Mouse (Mus musculus) limb, embryonic 14.5 days (tissue): ENCODE measurements around the gene Cul7. TPM values are rescaled to one million over a fixed set of nuclear protein-coding genes. Genes with fewer than 3 reads are reported as not detected.

Experiments
- ATAC-seq: fragments of 200-750 bp; cut with Nextera tagmentation; 2 replicates; pipeline ENCODE4 v1.8.0; 2017; ENCODE audit warnings: low read depth, moderate number of reproducible peaks, moderate TSS enrichment; ENCODE audit not compliant: low FRiP score
- DNase-seq: peaks from one replicate; pipeline ENCODE4 v3.0.0-alpha.2; 2015; ENCODE audit warnings: low spot score
- H3K27ac ChIP-seq: fragments of 300-500 bp; sonication (generic); replicated peaks from 2 replicates; pipeline ENCODE4 v1.5.1; 2014; ENCODE audit warnings: low read depth, mild to moderate bottlenecking, low read length, moderate library complexity, mixed read lengths
- H3K27me3 ChIP-seq: fragments of 300-500 bp; sonication (generic); 2 replicates; pipeline ENCODE4 v1.6.1; 2014; ENCODE audit warnings: low read length, mixed read lengths; ENCODE audit not compliant: control insufficient read depth, insufficient read depth
- H3K36me3 ChIP-seq: fragments of 300-500 bp; sonication (generic); 2 replicates; pipeline ENCODE4 v1.6.1; 2014; ENCODE audit warnings: mild to moderate bottlenecking, low read length, moderate library complexity, mixed read lengths; ENCODE audit not compliant: control insufficient read depth, insufficient read depth
- H3K4me1 ChIP-seq: fragments of 300-500 bp; sonication (generic); 2 replicates; pipeline ENCODE4 v1.6.1; 2014; ENCODE audit warnings: antibody characterized with exemption, low read length, mixed read lengths; ENCODE audit not compliant: control insufficient read depth, insufficient read depth
- H3K4me2 ChIP-seq: fragments of 300-500 bp; sonication (generic); replicated peaks from 2 replicates; pipeline ENCODE4 v1.6.1; 2014; ENCODE audit warnings: low read depth, mild to moderate bottlenecking, low read length, moderate library complexity; ENCODE audit not compliant: severe bottlenecking
- H3K4me3 ChIP-seq: fragments of 300-500 bp; sonication (generic); replicated peaks from 2 replicates; pipeline ENCODE4 v1.5.1; 2014; ENCODE audit warnings: low read length
- H3K9ac ChIP-seq: fragments of 300-500 bp; sonication (generic); 2 replicates; pipeline ENCODE4 v1.6.1; 2014; ENCODE audit warnings: mild to moderate bottlenecking, low read depth, low read length, moderate library complexity; ENCODE audit not compliant: severe bottlenecking
- H3K9me3 ChIP-seq: fragments of 300-500 bp; sonication (generic); 2 replicates; pipeline ENCODE4 v1.6.1; 2016; ENCODE audit warnings: low read length; ENCODE audit not compliant: control insufficient read depth
- POLR2A ChIP-seq: fragments of 200-500 bp; IDR thresholded peaks from 2 replicates; pipeline ENCODE4 v1.8.0; 2012; ENCODE audit warnings: inconsistent platforms, mild to moderate bottlenecking, moderate library complexity, borderline replicate concordance; ENCODE audit not compliant: insufficient read depth, insufficient read length; ENCODE audit errors: extremely low read depth
- WGBS: fragments of 180-500 bp; shearing (Covaris S2); extraction: QIAGEN DNeasy Blood & Tissue Kit; methylation state at CpG from one replicate; pipeline ENCODE4 v1.1.7; 2014; 5-methylcytosine and 5-hydroxymethylcytosine counted together
- polyA plus RNA-seq, 2 experiments: library from polyadenylated mRNA; depleted of rRNA in 1 of 2; stranded (reverse) in 1 of 2; unstranded in 1 of 2; fragments of >200 nt; fragmentation: Nextera tagmentation in 1 of 2; extraction: Ambion mirVana in 1 of 2; gene quantifications; 2 replicates each; pipeline versions ENCODE4 v1.2.1 to v1.2.3; 2012 to 2014

Cul7 gene
- polyA plus RNA-seq, 2 experiments: 52.6 to 135 TPM

DNA sequence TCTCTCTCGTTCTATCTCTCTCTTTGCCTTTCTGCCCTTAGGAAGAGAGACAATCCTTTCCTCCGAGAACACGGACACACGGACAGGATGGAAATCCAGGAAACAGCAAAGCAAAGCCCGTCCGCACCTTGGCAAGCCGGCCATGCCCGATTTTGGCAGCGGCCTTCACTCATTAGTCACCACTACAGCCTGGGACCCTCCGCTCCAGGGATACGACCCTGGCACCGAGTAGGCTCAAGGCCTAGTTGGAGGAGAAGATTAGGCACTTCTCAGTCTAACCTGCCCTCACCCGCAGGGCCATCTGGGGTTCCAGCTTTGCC, 21.7 kb upstream of the Cul7 start:
- WGBS: 2% methylated on average over 13 of the region's 13 CpGs
- H3K4me1 ChIP-seq: peaks cover 60% of the 10 kb centered on the region
- peak overlapping the region; percentile 99 for H3K4me3 ChIP-seq
- H3K9ac ChIP-seq: peak overlapping the region; percentile 95
- peaks cover 16% of the 10 kb centered on the region; the same call in 1 of the 2 replicates for H3K36me3 ChIP-seq
- no peak for TF ChIP-seq POLR2A
- ATAC-seq (no peak), DNase-seq (no peak)
- H3K9me3 ChIP-seq: no peaks in the 10 kb centered on the region
- H3K4me2 ChIP-seq: peak overlapping the region; percentile 84
- no peaks in the 10 kb centered on the region for H3K27me3 ChIP-seq
- H3K27ac ChIP-seq: peak overlapping the region; percentile 93

DNA sequence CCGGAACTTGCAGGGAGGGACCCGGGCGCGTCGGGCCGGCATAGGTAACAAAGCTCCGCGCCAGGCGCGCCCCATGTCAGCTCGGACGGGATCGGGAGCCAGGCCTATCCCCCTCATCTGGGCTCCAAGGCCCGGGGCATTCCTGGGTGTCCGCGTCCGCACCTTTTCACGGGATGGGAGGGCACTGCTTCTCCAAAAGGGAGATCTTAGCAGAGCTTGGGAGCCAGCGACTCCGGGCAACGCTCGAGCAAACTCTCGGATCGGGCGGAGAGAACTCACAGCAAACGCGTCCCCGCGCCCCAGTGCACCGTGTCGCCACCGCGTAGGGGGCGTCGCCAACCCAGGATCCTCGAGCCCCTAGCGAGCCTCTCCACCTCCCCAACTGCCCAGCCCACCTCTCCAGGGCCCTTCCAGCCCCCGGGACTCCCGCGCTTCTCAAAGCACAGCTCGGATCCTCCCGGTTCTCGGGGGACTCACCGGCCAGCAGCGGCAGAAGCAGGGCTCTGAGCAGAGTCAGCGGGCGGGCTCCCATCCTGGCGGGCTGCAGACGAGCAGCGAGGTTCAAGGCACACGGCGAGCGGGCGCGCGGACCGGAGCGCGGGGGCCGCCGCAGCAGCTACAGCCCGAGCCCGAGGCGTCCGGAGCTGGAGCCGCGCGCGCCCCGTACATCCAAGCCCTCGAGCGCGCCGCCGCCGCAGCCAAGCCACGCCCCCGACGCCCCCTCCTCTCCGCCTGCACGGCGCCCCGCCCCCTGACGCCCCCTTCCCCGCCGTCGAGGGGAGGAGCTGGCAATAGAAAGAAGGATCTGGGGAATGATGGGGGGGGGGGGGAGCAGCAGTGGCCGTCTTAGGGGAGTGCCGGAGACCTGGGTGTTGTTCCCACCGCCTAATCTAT, 21.1 kb upstream of the Cul7 start, which contains the start of gene Ptk7:
TSS of gene Ptk7 (minus strand) at position 714 of the 894 bp plus-strand sequence.
- Histone ChIP-seq H3K27me3 (no peaks in the 10 kb centered on the region), H3K9me3 (no peaks in the 10 kb centered on the region), H3K36me3 (peaks cover 20% of the 10 kb centered on the region; the same call in 1 of the 2 replicates), H3K4me2 (peak within 1 kb of the TSS; percentile 84), H3K4me3 (peak within 1 kb of the TSS; percentile 99), H3K4me1 (peaks cover 54% of the 10 kb centered on the region), H3K9ac (peak within 1 kb of the TSS; percentile 95), H3K27ac (peak within 1 kb of the TSS; percentile 93)
- ATAC-seq (peak; percentile 85), DNase-seq (peak; percentile 89)
- WGBS: under 1% methylated on average over 59 of the region's 90 CpGs
- no peak for TF ChIP-seq POLR2A

DNA sequence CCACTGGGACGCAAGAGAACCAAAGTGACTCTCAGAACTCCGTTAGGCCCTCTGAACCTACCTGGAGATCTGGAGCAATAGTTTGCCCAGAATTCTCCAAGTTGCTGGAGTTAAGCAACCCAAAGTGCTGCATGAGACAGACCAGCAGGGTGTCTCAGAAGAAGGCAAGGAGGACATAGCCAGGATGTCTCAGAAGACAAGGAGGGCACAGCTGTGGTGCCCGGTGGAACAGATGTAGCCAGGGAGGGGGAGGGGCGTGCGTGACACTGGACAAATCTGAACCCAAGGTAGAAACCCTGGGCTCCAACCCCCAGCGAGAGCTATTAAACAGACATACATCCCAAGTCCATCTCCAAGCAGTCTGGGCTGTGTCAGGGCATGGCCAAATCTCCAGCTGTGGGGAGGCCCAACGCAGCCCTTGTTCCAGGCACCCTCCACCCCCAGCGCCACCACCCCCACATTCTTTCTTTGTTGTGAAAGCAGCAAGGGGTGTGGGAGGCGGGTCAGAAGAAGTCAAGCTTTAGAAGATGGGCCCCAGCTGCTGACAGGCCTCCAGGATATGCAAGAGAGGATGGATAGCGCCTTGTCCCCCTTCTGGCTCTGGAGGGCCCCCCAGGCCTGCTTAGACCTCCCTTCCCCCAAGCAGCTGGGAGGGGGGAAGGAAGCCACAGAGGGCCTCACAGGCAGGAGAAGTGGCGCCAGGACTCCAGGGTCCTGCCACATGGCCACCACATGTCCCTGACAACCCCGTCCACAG, 20.3 kb upstream of the Cul7 start:
- TF ChIP-seq POLR2A: no peak

DNA sequence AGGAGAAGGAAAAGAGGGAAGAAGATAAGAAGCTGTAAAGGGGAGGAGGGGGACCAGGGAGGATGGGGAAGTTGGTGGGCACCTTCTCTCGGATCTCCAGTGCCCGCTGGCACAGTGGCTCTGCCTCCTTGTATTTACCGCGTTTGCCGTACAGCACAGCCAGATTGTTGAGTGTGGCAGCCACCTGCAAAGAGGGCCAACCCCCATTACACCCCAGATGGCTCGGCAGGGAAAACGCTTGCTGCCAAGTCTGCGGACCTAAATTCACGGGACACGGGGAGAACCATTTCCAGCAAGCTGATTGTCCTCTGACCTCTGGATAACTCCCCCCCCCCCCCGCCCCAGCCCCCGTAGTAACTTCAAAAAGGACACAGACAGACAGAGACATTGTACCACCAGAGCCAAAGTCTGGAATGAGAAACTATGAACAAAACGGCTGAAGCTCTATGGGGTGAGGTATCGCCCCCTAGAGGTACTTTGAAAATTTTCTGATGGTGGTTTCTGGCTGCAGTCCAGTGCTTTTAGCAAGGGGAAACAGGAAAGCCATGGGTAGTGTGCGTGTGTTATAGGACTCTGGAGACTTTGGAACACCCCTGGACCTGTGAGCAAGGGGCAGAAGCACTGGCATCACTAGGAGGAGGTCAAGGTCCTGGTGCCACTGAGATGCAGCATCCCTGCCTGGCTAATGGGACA, 13.2 kb upstream of the Cul7 start:
- Histone ChIP-seq H3K36me3 (peaks cover 32% of the 10 kb centered on the region), H3K4me2 (peak overlapping the region; percentile 39), H3K27me3 (no peaks in the 10 kb centered on the region), H3K4me3 (0 out of 2 replicates have a peak overlapping the region, but pooled peaks have one; percentile 4), H3K9me3 (no peaks in the 10 kb centered on the region), H3K27ac (no peak overlapping the region), H3K4me1 (peaks cover 7% of the 10 kb centered on the region; the same call in 1 of the 2 replicates), H3K9ac (no peak overlapping the region)
- 14% methylated on average over 15 of the region's 15 CpGs for WGBS
- peak; percentile 37; the same call in 1 of the 2 replicates for ATAC-seq
- peak; percentile 91 for DNase-seq
- no peak for TF ChIP-seq POLR2A

More for the DNA sequence above, 20.3 kb upstream of the Cul7 start:
- Histone ChIP-seq H3K27ac (peak overlapping the region; percentile 93), H3K36me3 (peaks cover 21% of the 10 kb centered on the region; the same call in 1 of the 2 replicates), H3K4me3 (peak overlapping the region; percentile 99), H3K4me2 (peak overlapping the region; percentile 84), H3K9me3 (no peaks in the 10 kb centered on the region), H3K9ac (peak overlapping the region; percentile 95; the same call in 1 of the 2 replicates), H3K4me1 (peaks cover 46% of the 10 kb centered on the region), H3K27me3 (no peaks in the 10 kb centered on the region)
- ATAC-seq (peak; percentile 66), DNase-seq (peak; percentile 75)
- WGBS: 5% methylated on average over 12 of the region's 12 CpGs
